Mouse (Mus musculus): ENCODE measurements around the gene Csmd2. TPM values are rescaled to one million over a fixed set of nuclear protein-coding genes. Genes with fewer than 3 reads are reported as not detected.
A peak's percentile ranks its signal among the peaks of the same experiment; 100 is the strongest.

The Csmd2 gene
- total RNA-seq, 2 experiments from 2014 or later = 0.06 to 0.46 TPM

GRCm38 (mm10) chr4:128239113-128239512 lies 251.5 kb downstream of the Csmd2 start:
- DNase-seq (ENCODE audit: low spot score in 2 of 2) = no peak

GRCm38 (mm10) chr4:128241075-128241853 lies 253.6 kb downstream of the Csmd2 start:
- DNase-seq (ENCODE audit: low spot score in 2 of 2) = no peak

GRCm38 (mm10) chr4:128241854-128242356 lies 254.2 kb downstream of the Csmd2 start:
- no peak for DNase-seq (ENCODE audit: low spot score in 2 of 2)

- DNase-seq (ENCODE audit: low spot score in 2 of 2) = no peak
Observed at GRCm38 (mm10) chr4:128245201-128245600, 257.5 kb downstream of the Csmd2 start.

GRCm38 (mm10) chr4:128248676-128249075 lies 261.0 kb downstream of the Csmd2 start:
- peak; percentile 7 to 22 for DNase-seq (ENCODE audit: low spot score in 2 of 2)

- DNase-seq (ENCODE audit: low spot score in 2 of 2) = no peak
Observed at GRCm38 (mm10) chr4:128259211-128259610, 271.6 kb downstream of the Csmd2 start.

GRCm38 (mm10) chr4:128260907-128261560 lies 273.4 kb downstream of the Csmd2 start, which contains the start of gene Hmgb4:
Gene Hmgb4, minus strand, starts transcription at chr4:128260957.
- DNase-seq (ENCODE audit: low spot score in 2 of 2) = no peak

GRCm38 (mm10) chr4:128264491-128264890 lies 276.8 kb downstream of the Csmd2 start:
- no peak for DNase-seq (ENCODE audit: low spot score in 2 of 2)

- DNase-seq (ENCODE audit: low spot score in 2 of 2) = no peak
Observed at GRCm38 (mm10) chr4:128265341-128265740, 277.7 kb downstream of the Csmd2 start.

- DNase-seq (ENCODE audit: low spot score in 2 of 2) = no peak
Observed at GRCm38 (mm10) chr4:128269261-128269875, 281.7 kb downstream of the Csmd2 start.

- DNase-seq (ENCODE audit: low spot score in 2 of 2) = no peak
Observed at GRCm38 (mm10) chr4:128270177-128270576, 282.5 kb downstream of the Csmd2 start.

- DNase-seq (ENCODE audit: low spot score in 2 of 2) = no peak
Observed at GRCm38 (mm10) chr4:128270931-128271330, 283.3 kb downstream of the Csmd2 start.

GRCm38 (mm10) chr4:128272501-128272900 lies 284.8 kb downstream of the Csmd2 start:
- no peak for DNase-seq (ENCODE audit: low spot score in 2 of 2)

GRCm38 (mm10) chr4:128273146-128273545 lies 285.5 kb downstream of the Csmd2 start:
- DNase-seq (ENCODE audit: low spot score in 2 of 2) = no peak

GRCm38 (mm10) chr4:128275116-128275515 lies 287.5 kb downstream of the Csmd2 start:
- no peak for DNase-seq (ENCODE audit: low spot score in 2 of 2)

- DNase-seq (ENCODE audit: low spot score in 2 of 2) = no peak
Observed at GRCm38 (mm10) chr4:128275586-128275985, 287.9 kb downstream of the Csmd2 start.

- no peak for DNase-seq (ENCODE audit: low spot score in 2 of 2)
Observed at GRCm38 (mm10) chr4:128285009-128285408, 297.4 kb downstream of the Csmd2 start.

GRCm38 (mm10) chr4:128288095-128288494 lies 300.4 kb downstream of the Csmd2 start:
- no peak for DNase-seq (ENCODE audit: low spot score in 2 of 2)

- no peak for DNase-seq (ENCODE audit: low spot score in 2 of 2)
Observed at GRCm38 (mm10) chr4:128304049-128304448, 316.4 kb downstream of the Csmd2 start.

- no peak for DNase-seq (ENCODE audit: low spot score in 2 of 2)
Observed at GRCm38 (mm10) chr4:128306011-128306410, 318.4 kb downstream of the Csmd2 start.

- DNase-seq (ENCODE audit: low spot score in 2 of 2) = no peak
Observed at GRCm38 (mm10) chr4:128315328-128315727, 327.7 kb downstream of the Csmd2 start.

GRCm38 (mm10) chr4:128317951-128318350 lies 330.3 kb downstream of the Csmd2 start:
- no peak for DNase-seq (ENCODE audit: low spot score in 2 of 2)

All from adrenal gland, adult 18-20 months (tissue).